10 mouse cellular contexts compared by ENCODE assay signal in the genomic region with DNA sequence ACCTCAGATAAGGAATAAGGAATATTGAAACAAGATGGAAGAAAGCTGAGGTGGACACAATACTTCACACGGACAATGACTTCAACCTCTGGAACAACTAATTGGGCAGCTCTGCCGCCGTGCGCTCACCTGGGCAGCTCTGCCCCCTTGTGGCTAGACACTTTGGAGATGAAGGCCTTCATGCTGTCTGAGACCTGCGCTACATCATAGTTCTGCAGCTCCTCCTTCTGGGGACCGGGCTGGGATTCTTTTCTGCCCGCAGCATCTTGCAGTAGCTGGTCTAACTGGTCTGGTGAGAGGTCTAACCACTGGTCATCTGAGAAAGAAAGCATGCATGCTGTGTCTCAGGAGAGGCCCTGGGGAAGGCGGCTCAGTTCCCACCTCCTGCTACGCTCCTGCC. TPM values are rescaled to one million over a fixed set of nuclear protein-coding genes. Genes with fewer than 3 reads are reported as not detected.
DNase-seq lines count a peak whose midpoint lies in the region; ATAC-seq lines count a peak whose summit lies in the region.
"Had no signal": no experiment of that assay in that cellular context is flagged by ENCODE, and none has a peak within 500 bp of the region (broad histone marks: within the 10 kb centered on the region; RNA-seq: fewer than 3 reads in every experiment).

No protein-coding gene starts in this region.

- H3K4me1 ChIP-seq in forebrain, embryonic 10.5 days = no peaks in the 10 kb centered on the region
- no peaks in the 10 kb centered on the region for H3K4me1 ChIP-seq in forebrain, embryonic 13.5 days
- H3K4me1 ChIP-seq in heart, embryonic 12.5 days (replicated peaks) = no peaks in the 10 kb centered on the region

- no peak overlapping the region for H3K9ac ChIP-seq in forebrain, embryonic 13.5 days
- no peak overlapping the region for H3K9ac ChIP-seq in heart, embryonic 12.5 days
- H3K9ac ChIP-seq: hindbrain, embryonic 14.5 days had no signal

- peak; percentile 17 for DNase-seq in forebrain, embryonic 10.5 days (ENCODE audit: extremely low spot score, low spot score)
- DNase-seq in urinary bladder, adult 18-20 months (ENCODE audit: low spot score in 2 of 2) = peak; percentile 65 to 74
- DNase-seq in urinary bladder, postnatal 10 days (ENCODE audit: low spot score) = no peak
- peak; percentile 29 to 59 for DNase-seq in lung, adult 18-20 months
- no peak for DNase-seq in spleen, adult 12 weeks (ENCODE audit: low spot score)
- no peak for DNase-seq in adrenal gland, adult 2 months

- H3K27ac ChIP-seq in forebrain, embryonic 10.5 days = no peak overlapping the region
- H3K27ac ChIP-seq in forebrain, embryonic 13.5 days = no peak overlapping the region
- H3K27ac ChIP-seq in heart, embryonic 12.5 days (ENCODE audit: poor library complexity, severe bottlenecking) = no peak overlapping the region
- H3K27ac ChIP-seq: hindbrain, embryonic 14.5 days had no signal

- ATAC-seq in forebrain, embryonic 13.5 days = no peak
- ATAC-seq in heart, embryonic 12.5 days (ENCODE audit: insufficient number of reproducible peaks, low FRiP score) = no peak

- peaks cover 97% of the 10 kb centered on the region for H3K36me3 ChIP-seq in forebrain, embryonic 10.5 days (replicated peaks)
- H3K36me3 ChIP-seq in forebrain, embryonic 13.5 days (ENCODE audit: poor library complexity, severe bottlenecking) = peaks cover 80% of the 10 kb centered on the region
- peaks cover 75% of the 10 kb centered on the region for H3K36me3 ChIP-seq in heart, embryonic 12.5 days

- H3K9me3 ChIP-seq in forebrain, embryonic 10.5 days = no peaks in the 10 kb centered on the region
- no peaks in the 10 kb centered on the region for H3K9me3 ChIP-seq in forebrain, embryonic 13.5 days (replicated peaks)
- no peaks in the 10 kb centered on the region for H3K9me3 ChIP-seq in heart, embryonic 12.5 days (replicated peaks)
- H3K9me3 ChIP-seq: megakaryocyte, embryonic 14.5 days had no signal

- H3K4me3 ChIP-seq in forebrain, embryonic 10.5 days = no peak overlapping the region
- no peak overlapping the region for H3K4me3 ChIP-seq in forebrain, embryonic 13.5 days
- H3K4me3 ChIP-seq in heart, embryonic 12.5 days = no peak overlapping the region
- H3K4me3 ChIP-seq: megakaryocyte, embryonic 14.5 days had no signal

- H3K27me3 ChIP-seq in forebrain, embryonic 10.5 days (ENCODE audit: poor library complexity, severe bottlenecking) = no peaks in the 10 kb centered on the region
- no peaks in the 10 kb centered on the region for H3K27me3 ChIP-seq in forebrain, embryonic 13.5 days
- H3K27me3 ChIP-seq in heart, embryonic 12.5 days (replicated peaks) = no peaks in the 10 kb centered on the region
- H3K27me3 ChIP-seq: megakaryocyte, embryonic 14.5 days had no signal

- WGBS in forebrain, embryonic 10.5 days = 72% methylated on average over 9 of the region's 9 CpGs
- WGBS in forebrain, embryonic 13.5 days = 64% methylated on average over 9 of the region's 9 CpGs
- WGBS in heart, embryonic 12.5 days = 80% methylated on average over 9 of the region's 9 CpGs

- no peak overlapping the region for H3K4me2 ChIP-seq in forebrain, embryonic 13.5 days
- H3K4me2 ChIP-seq in heart, embryonic 12.5 days = no peak overlapping the region
- H3K4me2 ChIP-seq: hindbrain, embryonic 14.5 days had no signal

RNA-seq across cellular contexts. Expression of gene Ecd, which starts 19.4 kb away (rescaled TPM):
- polyA plus RNA-seq in forebrain, embryonic 10.5 days (2016; fragmentation: Nextera tagmentation; extraction: Ambion mirVana) = 79.2 and 81.1 TPM in 2 replicates
- polyA plus RNA-seq in forebrain, embryonic 13.5 days (2015; fragmentation: Nextera tagmentation; extraction: Ambion mirVana) = 55.9 and 58.8 TPM in 2 replicates
- polyA plus RNA-seq in heart, embryonic 12.5 days (2016; fragmentation: Nextera tagmentation; extraction: Ambion mirVana) = 37.4 and 37.5 TPM in 2 replicates
- total RNA-seq in adrenal gland, adult 2 months (2021) = 10 to 100 TPM; 41.4 to 43.6 TPM
- 10.3 and 14.9 TPM in 2 replicates for polyA plus RNA-seq in adrenal gland, adult 2 months (2012; rRNA removed)

RNA-seq across cellular contexts. Expression of gene Fam149b, which starts 19.5 kb away (rescaled TPM):
- polyA plus RNA-seq in forebrain, embryonic 10.5 days (2016; fragmentation: Nextera tagmentation; extraction: Ambion mirVana) = 45.7 and 48.3 TPM in 2 replicates
- 45.2 and 45.3 TPM in 2 replicates for polyA plus RNA-seq in forebrain, embryonic 13.5 days (2015; fragmentation: Nextera tagmentation; extraction: Ambion mirVana)
- 25.7 and 29.2 TPM in 2 replicates for polyA plus RNA-seq in heart, embryonic 12.5 days (2016; fragmentation: Nextera tagmentation; extraction: Ambion mirVana)
- 10 to 100 TPM; 40.2 to 41.6 TPM for total RNA-seq in adrenal gland, adult 2 months (2021)
- polyA plus RNA-seq in adrenal gland, adult 2 months (2012; rRNA removed) = 14.9 and 15.2 TPM in 2 replicates

RNA-seq across cellular contexts. Expression of gene Nudt13, which starts 34.0 kb away (rescaled TPM):
- 9.9 and 12.0 TPM in 2 replicates for polyA plus RNA-seq in forebrain, embryonic 10.5 days (2016; fragmentation: Nextera tagmentation; extraction: Ambion mirVana)
- 15.8 and 16.4 TPM in 2 replicates for polyA plus RNA-seq in forebrain, embryonic 13.5 days (2015; fragmentation: Nextera tagmentation; extraction: Ambion mirVana)
- polyA plus RNA-seq in heart, embryonic 12.5 days (2016; fragmentation: Nextera tagmentation; extraction: Ambion mirVana) = 10.9 and 16.4 TPM in 2 replicates
- total RNA-seq in adrenal gland, adult 2 months (2021) = 10 to 100 TPM; 45.7 to 55.2 TPM
- polyA plus RNA-seq in adrenal gland, adult 2 months (2012; rRNA removed) = 22.3 and 23.2 TPM in 2 replicates

RNA-seq across cellular contexts. Expression of gene Kcnk16, which starts 59.5 kb away (rescaled TPM):
- not detected in 2 replicates for polyA plus RNA-seq in forebrain, embryonic 10.5 days (2016; fragmentation: Nextera tagmentation; extraction: Ambion mirVana)
- polyA plus RNA-seq in forebrain, embryonic 13.5 days (2015; fragmentation: Nextera tagmentation; extraction: Ambion mirVana) = not detected in 2 replicates
- not detected in 2 replicates for polyA plus RNA-seq in heart, embryonic 12.5 days (2016; fragmentation: Nextera tagmentation; extraction: Ambion mirVana)
- total RNA-seq in adrenal gland, adult 2 months (2021) = not detected
- not detected in 2 replicates for polyA plus RNA-seq in adrenal gland, adult 2 months (2012; rRNA removed)
- polyA plus RNA-seq: hindbrain, embryonic 14.5 days had no signal

Comparison
In these comparisons a context has a peak if more than half of its experiments do, and no peak if none do; other contexts are left out.
1. DNase-seq: peak in forebrain, embryonic 10.5 days (single experiment), urinary bladder, adult 18-20 months (2 of 2) and lung, adult 18-20 months (2 of 2); none in urinary bladder, postnatal 10 days (single experiment), spleen, adult 12 weeks (single experiment) and adrenal gland, adult 2 months (single experiment).